Mouse (Mus musculus) mouse embryonic stem cell (cell line): ENCODE measurements around the gene Sec14l4.

Experiments used
- in situ Hi-C, 2 experiments: fragments of 300-500 bp; cut with MboI; formaldehyde crosslinking; loops; 1 replicate in 1 of 2; 3 replicates in 1 of 2; pipeline ENCODE4 v1.14.3; 2019 to 2020; ENCODE audit warnings: low sequenced_read_pairs in 2 of 2, low pct_unique_long_range_greater_than_20kb in 1 of 2, mixed read lengths in 1 of 2; ENCODE audit not compliant: unreplicated experiment in 1 of 2

Sec14l4 gene

GRCm38 (mm10) chr11:4062523-4062922 lies 31.3 kb downstream of the Sec14l4 start:
- in situ Hi-C loops, result no loop called here

GRCm38 (mm10) chr11:4062981-4063380 lies 31.7 kb downstream of the Sec14l4 start:
- in situ Hi-C loops, result no loop called here

GRCm38 (mm10) chr11:4064627-4065122 lies 33.4 kb downstream of the Sec14l4 start, which contains the start of gene Sec14l3:
Sec14l3 (plus strand) TSS chr11:4064841.
- in situ Hi-C loops, result no loop called here

GRCm38 (mm10) chr11:4069664-4070063 lies 38.4 kb downstream of the Sec14l4 start:
- in situ Hi-C loops, result no loop called here

- in situ Hi-C loops, result loop anchor here in 1 of 2 experiments (5.0 kb wide), 1 partner anchor 69 kb away; no protein-coding TSS in a partner anchor
These were observed 45.4 kb downstream of the Sec14l4 start for GRCm38 (mm10) chr11:4076633-4077032.

GRCm38 (mm10) chr11:4078267-4078933 lies 47.1 kb downstream of the Sec14l4 start:
- in situ Hi-C loops, result loop anchor here in 1 of 2 experiments (5.0 kb wide), 1 partner anchor 71 kb away; no protein-coding TSS in a partner anchor

- in situ Hi-C loops, result loop anchor here in 1 of 2 experiments (5.0 kb wide), 1 partner anchor 68 kb away; no protein-coding TSS in a partner anchor
These were observed 49.0 kb downstream of the Sec14l4 start for GRCm38 (mm10) chr11:4080219-4080618.

- in situ Hi-C loops, result loop anchor here in 1 of 2 experiments (5.0 kb wide), 1 partner anchor 71 kb away; no protein-coding TSS in a partner anchor
These were observed 52.2 kb downstream of the Sec14l4 start for GRCm38 (mm10) chr11:4083316-4084078.

- in situ Hi-C loops, result no loop called here
These were observed 55.0 kb downstream of the Sec14l4 start for GRCm38 (mm10) chr11:4086246-4086645.

- in situ Hi-C loops, result no loop called here
These were observed 56.0 kb downstream of the Sec14l4 start for GRCm38 (mm10) chr11:4087267-4087666.

GRCm38 (mm10) chr11:4093459-4094377 lies 62.5 kb downstream of the Sec14l4 start:
- in situ Hi-C loops, result no loop called here

- in situ Hi-C loops, result no loop called here
These were observed 63.3 kb downstream of the Sec14l4 start for GRCm38 (mm10) chr11:4094378-4095170.

- in situ Hi-C loops, result no loop called here
These were observed 64.2 kb downstream of the Sec14l4 start, which contains the start of gene Mtfp1 for GRCm38 (mm10) chr11:4095171-4096053. Mtfp1 (minus strand) TSS chr11:4095445.

- in situ Hi-C loops, result no loop called here
These were observed 65.1 kb downstream of the Sec14l4 start for GRCm38 (mm10) chr11:4096054-4096984.

- in situ Hi-C loops, result no loop called here
These were observed 65.9 kb downstream of the Sec14l4 start for GRCm38 (mm10) chr11:4097091-4097621.
